Mouse (Mus musculus) ES-E14 (cell line): ENCODE measurements around the gene Lexm.

Experiments
- MAFK ChIP-seq: IDR thresholded peaks from 2 replicates; pipeline ENCODE4 v1.6.1; 2014; ENCODE audit warnings: mild to moderate bottlenecking, low read depth, low read length, inconsistent platforms; ENCODE audit not compliant: insufficient read depth
- ZNF384 ChIP-seq: IDR thresholded peaks from 2 replicates; pipeline ENCODE4 v1.6.1; 2012; ENCODE audit warnings: low read depth, low read length, inconsistent platforms

DNA sequence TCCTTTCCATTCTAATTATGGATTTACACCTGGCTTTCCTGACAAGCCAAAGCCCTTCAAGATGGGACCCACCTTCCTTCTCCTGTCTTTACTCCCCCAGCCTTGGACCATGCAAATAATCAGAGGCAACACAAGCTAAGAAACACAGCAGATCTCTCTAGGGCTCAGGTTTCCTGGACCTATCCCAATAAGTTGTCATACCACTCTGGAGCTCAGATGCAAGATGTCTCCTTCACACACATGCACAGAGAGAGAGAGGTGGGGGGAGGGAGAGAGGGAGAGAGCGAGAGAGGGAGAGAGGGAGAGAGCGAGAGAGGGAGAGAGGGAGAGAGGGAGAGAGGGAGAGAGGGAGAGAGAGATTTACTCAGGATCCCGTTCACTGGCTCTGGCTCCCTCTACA lies 15.3 kb upstream of the Lexm start:
- no peak for TF ChIP-seq MAFK
- TF ChIP-seq ZNF384, result no peak
